Mouse (Mus musculus) G1E (cell line): ENCODE results near the gene Ccdc60.

ENCODE experiments used
- CTCF ChIP-seq: IDR thresholded peaks from 2 replicates; pipeline ENCODE4 v1.5.1; 2012; ENCODE audit warnings: low read depth, low read length, inconsistent platforms, mixed read lengths
- GATA1 ChIP-seq: IDR thresholded peaks from 2 replicates; pipeline ENCODE4 v1.6.1; 2012; ENCODE audit warnings: borderline replicate concordance, low read length, inconsistent platforms, mixed read lengths
- GATA2 ChIP-seq: IDR thresholded peaks from 2 replicates; pipeline ENCODE4 v1.6.1; 2012; ENCODE audit warnings: low read depth, low read length, inconsistent platforms, borderline replicate concordance
- POLR2AphosphoS5 ChIP-seq: IDR thresholded peaks from 2 replicates; pipeline ENCODE4 v1.6.1; 2012; ENCODE audit warnings: low read depth, low read length, inconsistent platforms; ENCODE audit not compliant: insufficient replicate concordance
- TAL1 ChIP-seq: conservative IDR thresholded peaks from 2 replicates; pipeline ENCODE4 v1.6.1; 2012; ENCODE audit warnings: low read depth, low read length, inconsistent platforms, mixed read lengths

GRCm38 (mm10) chr5:116323401-116323800, 34.6 kb upstream of the Ccdc60 start:
- TF ChIP-seq CTCF, result no peak
- TF ChIP-seq TAL1, result no peak
- TF ChIP-seq GATA1, result no peak
- TF ChIP-seq GATA2, result no peak
- no peak for TF ChIP-seq POLR2AphosphoS5
